Mouse (Mus musculus) erythroblast, embryonic 14.5 days (primary cell): Measurements from ENCODE around the gene Tnfsfm13. TPM values are rescaled to one million over a fixed set of nuclear protein-coding genes. Genes with fewer than 3 reads are reported as not detected.

Source experiments
- H3K27me3 ChIP-seq: 2 replicates; pipeline ENCODE4 v1.6.1; 2012; ENCODE audit warnings: inconsistent platforms; ENCODE audit not compliant: control insufficient read depth
- H3K36me3 ChIP-seq: 2 replicates; pipeline ENCODE4 v1.6.1; 2012; ENCODE audit warnings: mild to moderate bottlenecking, inconsistent platforms; ENCODE audit not compliant: control insufficient read depth
- H3K4me1 ChIP-seq: 2 replicates; pipeline ENCODE4 v1.6.1; 2012; ENCODE audit warnings: inconsistent platforms; ENCODE audit not compliant: control insufficient read depth
- H3K4me3 ChIP-seq: replicated peaks from 2 replicates; pipeline ENCODE3; 2012; ENCODE audit warnings: moderate library complexity, mild to moderate bottlenecking, inconsistent platforms
- H3K9me3 ChIP-seq: 2 replicates; pipeline ENCODE4 v1.6.1; 2012; ENCODE audit warnings: low read length, inconsistent platforms, mixed read lengths; ENCODE audit not compliant: control insufficient read depth
- GATA1 ChIP-seq: IDR thresholded peaks from 2 replicates; pipeline ENCODE4 v1.6.1; 2012; ENCODE audit warnings: low read length, inconsistent platforms, mixed read lengths
- TAL1 ChIP-seq: IDR thresholded peaks from 3 replicates; pipeline ENCODE4 v1.6.1; 2012; ENCODE audit warnings: low read length, inconsistent platforms, mixed read lengths
- polyA plus RNA-seq: library from polyadenylated mRNA; stranded (reverse); fragments of >175 nt; gene quantifications from 2 replicates; pipeline ENCODE4 v1.2.3, GENCODE M21; 2012

Tnfsfm13 gene
- polyA plus RNA-seq, 1 experiment: not detected

GRCm38 (mm10) chr11:69671726-69672124, 24.2 kb downstream of the Tnfsfm13 start:
- Histone ChIP-seq H3K27me3 (no peaks in the 10 kb centered on the region), H3K9me3 (no peaks in the 10 kb centered on the region), H3K36me3 (peaks cover 84% of the 10 kb centered on the region), H3K4me3 (peak overlapping the region; percentile 74), H3K4me1 (peaks cover 67% of the 10 kb centered on the region)
- no peak for TF ChIP-seq GATA1
- no peak for TF ChIP-seq TAL1

- TF ChIP-seq TAL1 (no peak), GATA1 (no peak)
- no peaks in the 10 kb centered on the region for H3K9me3 ChIP-seq
- H3K4me3 ChIP-seq: peak overlapping the region; percentile 74
- H3K36me3 ChIP-seq: peaks cover 84% of the 10 kb centered on the region
- H3K27me3 ChIP-seq: no peaks in the 10 kb centered on the region
- H3K4me1 ChIP-seq: peaks cover 68% of the 10 kb centered on the region
Measured at GRCm38 (mm10) chr11:69670786-69671725, 24.8 kb downstream of the Tnfsfm13 start.

GRCm38 (mm10) chr11:69666665-69667005, 29.3 kb downstream of the Tnfsfm13 start:
- Histone ChIP-seq H3K36me3 (peaks cover 82% of the 10 kb centered on the region), H3K4me3 (no peak overlapping the region), H3K4me1 (peaks cover 73% of the 10 kb centered on the region)

GRCm38 (mm10) chr11:69665961-69666664, 29.8 kb downstream of the Tnfsfm13 start, which contains the start of gene Cd68:
Cd68 (minus strand) TSS chr11:69666153.
- Histone ChIP-seq H3K36me3 (peaks cover 81% of the 10 kb centered on the region), H3K27me3 (no peaks in the 10 kb centered on the region), H3K4me1 (peaks cover 76% of the 10 kb centered on the region), H3K9me3 (no peaks in the 10 kb centered on the region), H3K4me3 (no peak within 1 kb of the TSS)
- TF ChIP-seq TAL1 (no peak), GATA1 (no peak)

More at GRCm38 (mm10) chr11:69666665-69667005, 29.3 kb downstream of the Tnfsfm13 start:
- no peak for TF ChIP-seq TAL1
- no peak for TF ChIP-seq GATA1
- Histone ChIP-seq H3K9me3 (no peaks in the 10 kb centered on the region), H3K27me3 (no peaks in the 10 kb centered on the region)

- TF ChIP-seq TAL1: no peak
- no peak for TF ChIP-seq GATA1
- no peaks in the 10 kb centered on the region for H3K9me3 ChIP-seq
- H3K4me1 ChIP-seq: peaks cover 75% of the 10 kb centered on the region
- peaks cover 75% of the 10 kb centered on the region for H3K36me3 ChIP-seq
- H3K4me3 ChIP-seq: no peak overlapping the region
- no peaks in the 10 kb centered on the region for H3K27me3 ChIP-seq
Measured at GRCm38 (mm10) chr11:69665457-69665960, 30.4 kb downstream of the Tnfsfm13 start.

GRCm38 (mm10) chr11:69664841-69665240, 31.1 kb downstream of the Tnfsfm13 start:
- peaks cover 75% of the 10 kb centered on the region for H3K36me3 ChIP-seq
- H3K4me1 ChIP-seq: peaks cover 75% of the 10 kb centered on the region
- H3K27me3 ChIP-seq: no peaks in the 10 kb centered on the region
- H3K9me3 ChIP-seq: no peaks in the 10 kb centered on the region
- TF ChIP-seq GATA1 (no peak), TAL1 (no peak)
- no peak overlapping the region for H3K4me3 ChIP-seq

GRCm38 (mm10) chr11:69663795-69664194, 32.1 kb downstream of the Tnfsfm13 start:
- peak overlapping the region; percentile 87 for H3K4me3 ChIP-seq
- H3K36me3 ChIP-seq: peaks cover 70% of the 10 kb centered on the region

GRCm38 (mm10) chr11:69662967-69663671, 32.8 kb downstream of the Tnfsfm13 start:
- H3K4me1 ChIP-seq: peaks cover 67% of the 10 kb centered on the region
- peak overlapping the region; percentile 87 for H3K4me3 ChIP-seq
- H3K9me3 ChIP-seq: no peaks in the 10 kb centered on the region
- peaks cover 70% of the 10 kb centered on the region for H3K36me3 ChIP-seq
- H3K27me3 ChIP-seq: no peaks in the 10 kb centered on the region
- TF ChIP-seq GATA1 (no peak), TAL1 (no peak)

More at GRCm38 (mm10) chr11:69663795-69664194, 32.1 kb downstream of the Tnfsfm13 start:
- no peaks in the 10 kb centered on the region for H3K9me3 ChIP-seq
- no peaks in the 10 kb centered on the region for H3K27me3 ChIP-seq
- H3K4me1 ChIP-seq: peaks cover 66% of the 10 kb centered on the region
- no peak for TF ChIP-seq GATA1
- TF ChIP-seq TAL1: no peak
